Mouse (Mus musculus): ENCODE data around the gene Actr3. TPM values are rescaled to one million over a fixed set of nuclear protein-coding genes. Genes with fewer than 3 reads are reported as not detected.
"Not testable (repeated sequence)": the region's sequence is repeated elsewhere in the genome, so short reads cannot be mapped to it uniquely, and the experiment has no call there.

Gene Actr3
- total RNA-seq, 2 experiments from 2014 or later = 219 to 236 TPM

GRCm38 (mm10) chr1:125441251-125441650 is 5.7 kb upstream of the Actr3 start:
- intact Hi-C loops (cut with DNase I) = no loop called here
- no peak for DNase-seq (ENCODE audit: low spot score in 2 of 2)

- peak in 1 of 2 experiments; percentile 40 for DNase-seq (ENCODE audit: low spot score in 2 of 2)
- intact Hi-C loops (cut with DNase I) = no loop called here
Observed at GRCm38 (mm10) chr1:125439556-125439955, 4.0 kb upstream of the Actr3 start.

GRCm38 (mm10) chr1:125438826-125439225 is 3.3 kb upstream of the Actr3 start:
- peak in 1 of 2 experiments; percentile 13 for DNase-seq (ENCODE audit: low spot score in 2 of 2)
- intact Hi-C loops (cut with DNase I) = no loop called here

GRCm38 (mm10) chr1:125437927-125438326 is 2.4 kb upstream of the Actr3 start:
- intact Hi-C loops (cut with DNase I) = no loop called here
- DNase-seq (ENCODE audit: low spot score in 2 of 2) = no peak

- no peak for DNase-seq (ENCODE audit: low spot score in 2 of 2)
- intact Hi-C loops (cut with DNase I) = no loop called here
Observed at GRCm38 (mm10) chr1:125437161-125437560, 1.6 kb upstream of the Actr3 start.

- intact Hi-C loops (cut with DNase I) = loop anchor here (1.0 kb wide), 1 partner anchor 125 kb away; the partner anchor contains the start of gene Slc35f5
- DNase-seq (ENCODE audit: low spot score in 2 of 2) = no peak
Observed at GRCm38 (mm10) chr1:125435018-125435368, 534 bp downstream of the Actr3 start.

GRCm38 (mm10) chr1:125434485-125435001 is 984 bp downstream of the Actr3 start:
- peak; percentile 56 to 67 for DNase-seq (ENCODE audit: low spot score in 2 of 2)
- intact Hi-C loops (cut with DNase I) = loop anchor here (1.0 kb wide), 1 partner anchor 126 kb away; the partner anchor contains the start of gene Slc35f5

- intact Hi-C loops (cut with DNase I) = no loop called here
- DNase-seq (ENCODE audit: low spot score in 2 of 2) = no peak
Observed at GRCm38 (mm10) chr1:125431286-125431685, 4.2 kb downstream of the Actr3 start.

GRCm38 (mm10) chr1:125430737-125431136 is 4.8 kb downstream of the Actr3 start:
- DNase-seq (ENCODE audit: low spot score in 2 of 2) = no peak
- intact Hi-C loops (cut with DNase I) = no loop called here

- intact Hi-C loops (cut with DNase I) = no loop called here
- no peak for DNase-seq (ENCODE audit: low spot score in 2 of 2)
Observed at GRCm38 (mm10) chr1:125429984-125430383, 5.5 kb downstream of the Actr3 start.

GRCm38 (mm10) chr1:125428315-125428714 is 7.2 kb downstream of the Actr3 start:
- intact Hi-C loops (cut with DNase I) = no loop called here

GRCm38 (mm10) chr1:125426387-125427045 is 9.0 kb downstream of the Actr3 start:
- no peak for DNase-seq (ENCODE audit: low spot score in 2 of 2)
- intact Hi-C loops (cut with DNase I) = no loop called here

More at GRCm38 (mm10) chr1:125428315-125428714, 7.2 kb downstream of the Actr3 start:
- DNase-seq (ENCODE audit: low spot score in 2 of 2) = no peak

GRCm38 (mm10) chr1:125419906-125420305 is 15.6 kb downstream of the Actr3 start:
- intact Hi-C loops (cut with DNase I) = no loop called here
- no peak for DNase-seq (ENCODE audit: low spot score in 2 of 2)

GRCm38 (mm10) chr1:125418732-125419131 is 16.8 kb downstream of the Actr3 start:
- no peak for DNase-seq (ENCODE audit: low spot score in 2 of 2)
- intact Hi-C loops (cut with DNase I) = no loop called here

- DNase-seq (ENCODE audit: low spot score in 2 of 2) = no peak
- intact Hi-C loops (cut with DNase I) = no loop called here
Observed at GRCm38 (mm10) chr1:125407220-125407619, 28.3 kb downstream of the Actr3 start.

GRCm38 (mm10) chr1:125395391-125395790 is 40.1 kb downstream of the Actr3 start:
- intact Hi-C loops (cut with DNase I) = no loop called here
- DNase-seq (ENCODE audit: low spot score in 2 of 2) = no peak

GRCm38 (mm10) chr1:125393324-125393723 is 42.2 kb downstream of the Actr3 start:
- intact Hi-C loops (cut with DNase I); DNase-seq (ENCODE audit: low spot score in 2 of 2): not testable (repeated sequence)

- intact Hi-C loops (cut with DNase I); DNase-seq (ENCODE audit: low spot score in 2 of 2): not testable (repeated sequence)
Observed at GRCm38 (mm10) chr1:125390065-125390754, 45.3 kb downstream of the Actr3 start.

GRCm38 (mm10) chr1:125389634-125390033 is 45.9 kb downstream of the Actr3 start:
- intact Hi-C loops (cut with DNase I); DNase-seq (ENCODE audit: low spot score in 2 of 2): not testable (repeated sequence)

GRCm38 (mm10) chr1:125388370-125388769 is 47.2 kb downstream of the Actr3 start:
- intact Hi-C loops (cut with DNase I) = no loop called here
- no peak for DNase-seq (ENCODE audit: low spot score in 2 of 2)

- intact Hi-C loops (cut with DNase I) = no loop called here
- peak in 1 of 2 experiments; percentile 48 for DNase-seq (ENCODE audit: low spot score in 2 of 2)
Observed at GRCm38 (mm10) chr1:125386217-125386616, 49.3 kb downstream of the Actr3 start.
